Mouse (Mus musculus) embryonic fibroblast, embryonic 13.5 days (primary cell): ENCODE measurements around the gene Pla2g10.

ENCODE experiments used
- CTCF ChIP-seq: IDR thresholded peaks from 2 replicates; pipeline ENCODE4 v1.5.1; 2011; ENCODE audit warnings: mild to moderate bottlenecking, control low read depth, low read length, moderate library complexity, borderline replicate concordance; ENCODE audit not compliant: insufficient read depth
- POLR2A ChIP-seq: IDR thresholded peaks from 2 replicates; pipeline ENCODE4 v1.6.1; 2011; ENCODE audit warnings: low read depth, mild to moderate bottlenecking, control low read depth, low read length, moderate library complexity

- TF ChIP-seq POLR2A (no peak), CTCF (no peak)
Observed at GRCm38 (mm10) chr16:13669282-13669681, 61.5 kb downstream of the Pla2g10 start.
